Mouse (Mus musculus) heart, postnatal 10 days (tissue): ENCODE measurements at regions not wholly inside any gene's neighbourhood (a gene's known extent, or its start where the extent isn't known, plus 50 kb on each side); places are given as distances from the start of the nearest gene placed in this dataset.
A peak's percentile ranks its signal among the peaks of the same experiment; 100 is the strongest.

Experiments used
- DNase-seq, 2 experiments: peaks; one replicate each; pipeline ENCODE4 v3.0.0; 2021
- intact Hi-C: fragments of 180-260 bp; cut with DNase I; formaldehyde crosslinking; loops from one replicate; pipeline ENCODE4 v1.15.1; 2025

- intact Hi-C loops: no loop called here
- DNase-seq: no peak
These were observed 54.7 kb downstream of the Spry2 start for GRCm38 (mm10) chr14:105841888-105842287.

GRCm38 (mm10) chr14:105837533-105837932 is 59.1 kb downstream of the Spry2 start:
- intact Hi-C loops: no loop called here
- no peak for DNase-seq

DNA sequence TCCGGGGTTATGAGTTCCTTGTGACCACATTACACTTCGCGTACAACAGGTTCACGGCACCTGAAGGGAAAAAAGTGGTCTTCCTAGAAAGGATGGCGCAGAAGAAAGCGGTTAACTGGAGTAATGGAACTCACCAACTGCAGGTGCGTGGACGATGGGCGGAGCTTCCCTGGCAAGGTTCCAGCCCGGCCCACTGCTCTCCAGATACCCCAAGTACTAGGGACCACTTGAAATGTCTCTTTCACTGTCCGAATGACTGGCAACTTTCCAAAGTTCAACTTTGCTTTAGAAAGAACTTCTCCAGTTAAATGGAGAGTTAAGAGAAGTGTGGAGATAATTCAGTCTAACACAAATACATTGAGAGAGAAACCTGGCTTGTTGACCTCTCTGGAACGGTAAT is 65.9 kb downstream of the Spry2 start:
- intact Hi-C loops: no loop called here
- no peak for DNase-seq

GRCm38 (mm10) chr14:105830301-105830700 is 66.3 kb downstream of the Spry2 start:
- no peak for DNase-seq
- intact Hi-C loops: no loop called here

- intact Hi-C loops: no loop called here
These were observed 73.5 kb downstream of the Spry2 start for GRCm38 (mm10) chr14:105823129-105823528.

GRCm38 (mm10) chr14:105822653-105823052 is 74.0 kb downstream of the Spry2 start:
- intact Hi-C loops: no loop called here
- no peak for DNase-seq

More at GRCm38 (mm10) chr14:105823129-105823528, 73.5 kb downstream of the Spry2 start:
- no peak for DNase-seq

DNA sequence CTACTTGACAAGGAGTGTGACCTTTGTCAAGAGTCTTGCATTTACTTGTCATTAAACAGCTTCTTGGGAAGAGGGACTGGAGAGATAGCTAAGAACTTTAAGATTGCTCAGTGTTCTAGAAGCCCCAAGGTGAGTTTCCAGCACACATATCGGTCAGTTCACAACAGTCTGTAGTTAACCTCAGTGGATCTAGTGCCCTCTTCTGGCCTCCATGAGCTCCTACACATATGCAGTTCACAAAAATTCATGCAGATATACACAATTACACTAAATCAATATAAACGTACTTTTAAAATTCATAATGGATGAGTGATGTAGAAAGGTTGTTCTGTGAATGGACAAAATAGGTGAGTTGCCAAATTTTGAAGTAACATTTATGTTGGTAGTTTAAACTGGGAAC is 77.1 kb downstream of the Spry2 start:
- DNase-seq: no peak
- intact Hi-C loops: no loop called here

- intact Hi-C loops: no loop called here
These were observed 77.8 kb downstream of the Spry2 start for GRCm38 (mm10) chr14:105818841-105819240.

DNA sequence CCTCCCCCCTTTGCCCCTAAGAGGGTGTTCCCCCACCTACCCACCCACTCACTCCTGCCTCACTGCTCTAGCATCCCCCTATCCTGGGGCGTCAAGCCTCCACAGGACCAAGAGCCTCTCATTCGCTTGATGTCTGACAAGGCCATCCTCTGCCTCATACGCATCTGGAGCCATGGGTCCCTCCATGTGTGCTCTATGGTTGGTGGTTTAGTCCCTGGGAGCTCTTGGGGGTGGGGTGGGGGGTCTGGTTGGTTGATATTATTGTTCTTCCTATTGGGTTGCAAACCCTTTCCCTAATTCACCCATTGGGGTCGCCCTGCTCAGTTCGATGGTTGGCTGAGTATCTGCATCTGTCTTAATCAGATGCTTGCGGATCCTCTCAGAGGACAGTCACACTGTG is 79.1 kb downstream of the Spry2 start:
- no peak for DNase-seq
- intact Hi-C loops: no loop called here

More at GRCm38 (mm10) chr14:105818841-105819240, 77.8 kb downstream of the Spry2 start:
- no peak for DNase-seq

DNA sequence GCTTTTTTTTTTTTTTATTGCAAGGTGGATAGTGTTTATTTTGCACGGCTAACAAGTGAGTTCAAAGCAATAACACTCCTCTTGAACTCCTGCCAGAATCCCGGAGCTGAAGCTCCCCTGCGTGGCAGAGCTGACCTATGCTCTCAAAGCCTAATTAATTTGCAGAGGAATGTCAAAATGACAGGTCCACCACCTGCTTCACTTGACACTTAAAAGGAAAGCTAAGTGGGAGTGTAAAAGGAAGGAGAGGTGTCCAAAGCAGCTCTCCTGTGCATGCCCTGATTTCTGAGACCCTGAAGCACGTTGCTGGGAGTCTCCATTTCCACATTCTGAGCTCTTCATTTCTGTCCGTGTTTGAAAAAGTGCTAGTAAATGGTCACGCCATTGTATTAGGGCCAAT is 80.8 kb downstream of the Spry2 start:
- DNase-seq: no peak
- intact Hi-C loops: no loop called here

DNA sequence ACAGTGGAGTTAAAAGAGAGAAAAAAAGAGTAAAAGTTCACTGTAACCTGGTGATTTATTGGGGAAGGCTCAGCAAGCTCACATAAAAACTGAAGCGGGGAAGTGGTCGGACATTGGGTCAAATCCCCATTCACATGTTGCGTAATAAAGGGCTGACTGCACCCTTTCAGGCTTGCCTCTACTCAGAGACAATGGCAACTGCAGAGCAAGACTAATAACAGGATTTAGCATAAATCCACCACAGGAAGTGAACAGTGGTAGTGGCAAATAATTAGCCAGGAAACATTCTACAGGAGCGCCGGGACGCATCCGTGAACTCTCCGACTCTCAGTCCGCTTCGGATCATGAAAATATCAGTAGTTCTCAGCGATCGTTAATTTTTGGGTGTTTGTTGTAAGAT is 81.3 kb downstream of the Spry2 start:
- no peak for DNase-seq
- intact Hi-C loops: no loop called here

DNA sequence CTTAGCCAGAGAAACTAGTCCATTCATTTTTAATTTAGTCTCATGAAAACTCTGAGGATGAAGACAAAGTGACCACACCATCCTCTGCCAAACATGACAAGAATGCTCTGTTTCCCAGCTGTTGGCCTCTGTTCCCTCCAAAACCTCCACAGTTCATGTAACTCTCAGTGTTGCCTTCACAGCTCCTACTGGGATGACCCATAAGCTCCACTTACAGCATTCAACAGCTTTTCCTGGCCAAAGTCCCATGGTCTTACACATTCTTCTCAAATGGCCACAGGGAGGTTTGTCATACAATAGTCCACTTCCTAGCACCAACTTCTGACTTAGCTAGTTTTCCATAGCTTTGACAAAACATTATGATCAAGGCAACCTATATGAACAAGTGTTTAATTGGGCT is 83.0 kb downstream of the Spry2 start:
- DNase-seq: no peak
- intact Hi-C loops: loop anchor here (5.0 kb wide), 1 partner anchor 66 kb away; no protein-coding TSS in a partner anchor

GRCm38 (mm10) chr14:105813097-105813496 is 83.5 kb downstream of the Spry2 start:
- DNase-seq: no peak
- intact Hi-C loops: loop anchor here (5.0 kb wide), 1 partner anchor 66 kb away; no protein-coding TSS in a partner anchor

GRCm38 (mm10) chr14:105805762-105806161 is 90.9 kb downstream of the Spry2 start:
- intact Hi-C loops: no loop called here
- no peak for DNase-seq

DNA sequence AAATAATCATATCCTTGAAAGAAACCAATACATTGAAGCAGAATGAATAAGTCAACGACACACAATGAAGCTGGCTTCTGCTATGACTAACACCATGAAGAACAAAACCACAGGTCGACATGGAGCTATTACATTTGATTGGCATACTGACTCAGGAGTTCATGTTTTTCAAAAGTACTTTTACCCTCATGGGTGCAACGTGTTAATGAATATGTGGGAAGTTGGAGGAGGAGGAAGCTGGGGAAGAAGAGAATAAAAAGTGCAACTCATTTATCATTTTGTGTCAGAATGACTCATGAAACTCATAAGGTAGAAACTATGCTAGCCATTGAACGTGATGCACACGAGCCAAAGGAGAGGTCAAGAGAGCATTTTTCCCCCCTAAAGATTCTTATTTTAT is 91.3 kb downstream of the Spry2 start:
- no peak for DNase-seq
- intact Hi-C loops: no loop called here

GRCm38 (mm10) chr14:105804761-105805160 is 91.9 kb downstream of the Spry2 start:
- no peak for DNase-seq
- intact Hi-C loops: loop anchor here (5.0 kb wide), 1 partner anchor 72 kb away; no protein-coding TSS in a partner anchor

GRCm38 (mm10) chr14:105803281-105803680 is 93.3 kb downstream of the Spry2 start:
- intact Hi-C loops: loop anchor here (5.0 kb wide), 1 partner anchor 71 kb away; no protein-coding TSS in a partner anchor
- DNase-seq: no peak

GRCm38 (mm10) chr14:105802529-105803280 is 93.9 kb downstream of the Spry2 start:
- DNase-seq: peak; percentile 48 to 56
- intact Hi-C loops: loop anchor here (5.0 kb wide), 1 partner anchor 70 kb away; no protein-coding TSS in a partner anchor

- no peak for DNase-seq
- intact Hi-C loops: loop anchor here (5.0 kb wide), 1 partner anchor 68 kb away; no protein-coding TSS in a partner anchor
These were observed 96.3 kb downstream of the Spry2 start for GRCm38 (mm10) chr14:105800142-105800925.

GRCm38 (mm10) chr14:105799401-105799861 is 97.2 kb downstream of the Spry2 start:
- intact Hi-C loops: no loop called here

DNA sequence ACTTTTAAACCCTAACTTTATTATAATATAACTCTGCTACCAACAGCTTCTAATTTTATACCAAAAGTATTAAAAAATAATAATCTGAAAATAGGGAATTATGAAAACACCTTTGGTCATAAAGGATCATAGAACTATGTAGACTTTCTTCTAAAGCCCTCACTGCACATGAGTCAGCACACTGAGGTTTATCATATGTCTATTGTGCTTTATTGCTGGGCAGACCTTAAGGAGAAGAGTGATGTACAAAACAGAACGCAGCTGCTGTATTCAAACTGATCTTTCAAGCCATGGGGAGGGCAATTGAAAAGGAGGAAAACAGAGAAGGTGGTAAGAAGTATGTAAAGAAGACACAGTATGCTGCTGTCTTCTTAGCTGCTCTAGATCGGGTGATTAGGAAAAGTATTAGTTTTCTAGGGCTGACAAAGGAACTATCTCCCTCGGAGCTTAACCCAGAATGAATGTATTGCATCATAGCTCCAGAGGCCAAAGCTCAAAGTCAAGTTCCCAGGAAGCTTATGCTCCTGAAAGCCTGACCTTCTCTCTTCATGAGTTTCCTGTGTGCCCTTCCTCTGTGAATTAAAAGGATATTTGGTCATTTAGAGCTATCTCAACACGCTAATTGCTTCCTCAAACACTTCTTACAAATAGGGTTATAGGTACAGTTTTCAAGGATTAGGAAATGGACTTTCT is 103.5 kb downstream of the Spry2 start:
- intact Hi-C loops: no loop called here

More at GRCm38 (mm10) chr14:105799401-105799861, 97.2 kb downstream of the Spry2 start:
- no peak for DNase-seq

More for the DNA sequence above, 103.5 kb downstream of the Spry2 start:
- DNase-seq: no peak
